Mouse (Mus musculus) T-helper 17 cell (primary cell): Measurements from ENCODE around the gene Slc6a9.

Source experiments
- in situ Hi-C, 2 experiments: fragments of 300-600 bp; cut with MboI, MseI; formaldehyde crosslinking; loops; 1 replicate in 1 of 2; 2 replicates in 1 of 2; pipeline ENCODE4 v1.15.1; 2025; ENCODE audit warnings: high pct_unique_total_duplicates in 2 of 2

Gene Slc6a9

DNA sequence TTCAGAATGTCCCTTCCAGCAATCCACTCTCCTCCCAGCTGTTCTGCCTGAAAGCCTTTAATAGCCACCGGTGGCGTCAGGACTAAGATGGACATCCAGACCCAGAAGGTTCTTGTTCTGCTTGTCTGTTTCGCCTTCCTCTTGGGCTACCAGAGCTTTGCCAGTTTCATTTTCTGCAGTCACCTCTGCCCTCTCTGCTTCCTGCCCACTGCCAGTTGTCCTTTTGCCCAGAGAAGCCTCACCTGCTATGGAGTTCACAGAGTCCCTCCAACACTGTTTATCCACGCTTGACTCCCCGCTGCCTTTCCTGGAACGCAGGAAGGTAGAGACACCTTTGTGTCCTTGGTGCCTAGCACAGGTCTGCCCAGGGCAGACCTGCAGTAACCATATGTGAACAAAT lies 5.1 kb downstream of the Slc6a9 start:
- in situ Hi-C loops = no loop called here

DNA sequence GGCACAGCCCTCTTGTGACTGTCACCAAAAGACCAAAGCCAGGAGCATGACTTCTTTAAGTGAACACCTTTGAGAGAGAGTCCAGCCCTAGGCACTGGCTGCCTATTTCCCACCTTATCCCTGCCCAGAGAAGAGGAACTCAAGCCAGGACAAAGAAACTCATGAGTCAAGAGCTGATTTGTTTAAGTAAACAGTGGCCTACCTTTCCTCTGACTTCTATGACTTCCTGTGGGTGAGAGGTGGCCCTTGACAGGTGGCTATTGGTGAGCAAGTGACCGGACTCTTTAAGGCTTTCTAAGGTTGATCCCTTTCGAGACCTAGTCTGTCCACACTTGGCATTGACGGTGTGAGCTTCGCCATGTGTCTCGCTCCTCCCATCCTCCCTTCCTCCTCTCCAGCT lies 6.5 kb downstream of the Slc6a9 start:
- in situ Hi-C loops = no loop called here

DNA sequence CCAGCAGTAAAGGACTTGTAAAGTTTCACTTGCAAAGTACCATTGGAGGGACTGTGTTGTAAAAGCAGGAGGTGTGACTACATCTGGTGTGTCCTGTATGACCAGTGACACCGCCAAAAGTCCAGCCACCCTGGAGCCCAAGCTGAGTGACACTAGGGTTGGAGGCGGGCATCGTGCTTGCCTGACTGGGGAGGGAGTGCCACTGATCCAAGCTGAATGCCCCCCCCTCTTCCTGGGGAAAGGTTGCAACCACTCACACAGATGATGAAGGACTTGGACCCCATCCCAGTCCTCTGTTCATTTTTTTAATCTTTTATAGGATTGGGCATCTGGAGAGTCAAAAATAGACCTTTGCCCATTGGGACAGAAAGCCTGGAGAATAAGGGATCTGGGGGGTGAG lies 7.3 kb downstream of the Slc6a9 start:
- in situ Hi-C loops = no loop called here

DNA sequence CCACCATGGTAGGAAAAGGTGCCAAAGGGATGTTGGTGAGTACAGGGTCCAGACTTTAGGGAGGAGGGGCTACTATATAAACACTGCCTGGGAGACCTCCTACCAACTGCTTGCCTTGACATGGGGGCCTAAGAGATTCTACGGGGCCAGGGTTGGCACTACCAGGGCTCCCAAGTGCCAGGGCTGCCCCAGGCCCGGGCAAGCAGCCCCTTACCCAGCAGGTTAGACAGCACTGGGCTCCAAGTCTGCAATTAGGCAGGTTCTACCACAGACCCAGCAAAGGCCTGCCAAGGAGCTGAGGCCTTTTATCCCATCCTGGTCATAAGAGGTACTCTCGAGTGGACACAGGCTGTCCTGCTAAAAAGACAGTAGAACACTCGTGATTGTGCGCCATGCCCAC lies 8.8 kb downstream of the Slc6a9 start:
- in situ Hi-C loops = no loop called here

DNA sequence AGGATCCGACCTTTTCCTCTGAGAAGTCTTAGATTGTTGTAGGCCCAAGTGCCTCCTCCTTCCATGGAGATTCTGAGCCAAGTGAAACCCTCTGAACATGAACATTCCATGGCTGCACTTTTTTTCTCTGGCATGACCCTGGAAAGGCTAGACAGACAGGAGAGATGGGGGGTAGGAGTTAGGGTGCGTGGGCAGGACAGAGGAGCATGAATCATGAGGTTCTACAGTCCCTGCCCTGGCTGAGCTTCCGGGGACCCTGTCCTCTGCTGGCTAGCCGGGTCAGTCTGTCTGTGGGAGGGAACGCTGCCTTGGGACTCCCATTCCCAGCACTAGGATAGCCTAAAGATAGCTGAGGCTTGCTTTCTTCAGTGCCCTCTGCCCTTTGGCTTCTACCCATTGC lies 10.2 kb downstream of the Slc6a9 start:
- in situ Hi-C loops = no loop called here

DNA sequence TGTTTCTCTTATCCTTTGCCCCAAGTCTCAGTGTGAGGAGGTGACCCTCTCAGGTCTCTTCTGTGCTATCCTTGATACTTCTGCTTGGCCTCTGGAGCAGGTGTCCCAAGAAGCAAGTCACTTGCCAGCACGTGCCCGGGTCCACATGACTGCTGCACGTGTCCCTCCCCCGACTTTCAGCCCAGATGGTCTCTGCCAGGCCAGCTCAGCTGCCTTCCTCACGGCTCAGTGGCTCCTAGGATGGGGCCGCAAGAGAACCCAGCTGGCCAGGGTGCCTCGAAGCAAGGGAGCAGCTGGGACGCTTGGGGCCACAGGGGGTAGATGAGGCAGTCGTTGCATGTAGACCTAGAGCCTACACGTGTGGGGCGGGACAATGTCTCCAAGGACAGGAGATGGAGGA lies 11.0 kb downstream of the Slc6a9 start:
- in situ Hi-C loops = no loop called here

DNA sequence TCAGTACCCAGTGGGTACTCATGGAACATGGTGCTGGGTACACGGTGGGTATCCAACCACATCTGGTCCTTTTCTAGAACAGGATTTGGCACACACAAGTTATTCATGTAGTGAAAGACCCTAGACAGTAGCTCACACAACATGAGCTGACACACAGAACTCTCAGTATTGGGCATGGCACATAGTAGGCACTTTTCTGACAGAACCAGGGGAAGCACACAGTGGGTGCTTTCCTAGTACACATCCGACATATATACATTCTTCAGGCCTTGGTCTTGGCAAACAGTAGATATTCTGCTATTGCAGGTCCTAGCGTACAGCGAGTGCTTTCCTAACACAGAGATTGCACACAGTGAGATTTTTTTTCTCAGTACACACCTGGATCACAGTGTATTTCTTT lies 12.0 kb downstream of the Slc6a9 start:
- in situ Hi-C loops = no loop called here

DNA sequence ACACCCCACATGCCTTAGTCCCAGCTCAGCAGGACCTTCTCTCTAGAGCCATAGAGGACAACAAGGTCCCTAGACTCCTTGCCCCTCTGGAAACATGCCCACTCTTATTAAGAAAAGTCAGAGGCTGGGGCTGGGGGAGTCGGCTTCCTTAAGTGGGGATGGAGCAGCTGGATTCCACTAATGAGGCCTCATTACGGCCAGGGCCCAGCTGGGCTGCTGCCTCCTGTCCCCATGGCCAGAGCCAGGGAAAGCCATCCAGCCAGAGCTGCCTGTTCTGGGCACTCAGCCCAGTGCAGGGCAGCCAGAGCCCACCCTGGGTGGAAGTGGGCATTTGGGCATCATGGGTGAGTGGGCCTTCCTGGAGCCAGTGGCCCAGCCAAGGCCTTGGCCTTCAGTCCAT lies 12.7 kb downstream of the Slc6a9 start:
- in situ Hi-C loops = no loop called here

DNA sequence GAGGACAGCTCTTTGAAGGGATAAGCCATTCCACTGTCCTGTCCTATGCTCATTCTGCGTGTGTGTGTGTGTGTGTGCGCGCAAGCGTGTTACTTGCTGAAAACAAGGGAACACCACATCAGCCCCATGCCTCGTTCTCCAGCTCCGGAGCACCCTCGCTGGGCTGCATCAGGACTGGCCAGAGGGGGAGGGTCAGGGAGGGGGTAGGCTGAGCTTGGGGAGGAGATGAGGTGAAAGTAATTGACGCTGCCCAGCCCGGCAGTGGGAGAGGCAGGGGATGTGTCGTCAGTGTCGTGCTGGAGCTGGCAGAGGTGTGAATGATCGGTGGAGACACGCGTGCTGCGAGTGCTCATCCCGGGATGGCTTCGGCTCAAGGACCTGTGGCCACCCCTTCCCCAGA lies 14.8 kb downstream of the Slc6a9 start:
- in situ Hi-C loops = no loop called here

DNA sequence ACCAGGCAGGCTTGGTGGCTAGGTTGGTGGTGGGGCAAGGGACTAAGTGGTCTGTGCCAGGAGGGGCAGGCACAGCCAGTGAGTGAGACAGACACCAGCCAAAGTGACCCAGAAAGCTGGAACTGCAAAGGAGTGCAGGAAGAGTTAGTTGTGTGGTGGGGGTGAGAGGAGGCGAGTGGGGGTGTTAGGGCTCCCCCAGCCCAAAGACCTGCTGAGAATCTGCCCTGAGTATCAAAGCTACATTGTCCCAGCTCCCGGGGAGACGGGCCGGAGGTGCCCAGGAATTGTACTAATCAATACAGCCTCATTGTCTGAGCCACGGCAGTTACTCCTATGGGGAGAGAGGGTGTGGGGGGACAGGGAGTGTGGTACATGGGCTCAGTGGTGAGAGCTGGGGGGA lies 15.2 kb downstream of the Slc6a9 start:
- in situ Hi-C loops = no loop called here

DNA sequence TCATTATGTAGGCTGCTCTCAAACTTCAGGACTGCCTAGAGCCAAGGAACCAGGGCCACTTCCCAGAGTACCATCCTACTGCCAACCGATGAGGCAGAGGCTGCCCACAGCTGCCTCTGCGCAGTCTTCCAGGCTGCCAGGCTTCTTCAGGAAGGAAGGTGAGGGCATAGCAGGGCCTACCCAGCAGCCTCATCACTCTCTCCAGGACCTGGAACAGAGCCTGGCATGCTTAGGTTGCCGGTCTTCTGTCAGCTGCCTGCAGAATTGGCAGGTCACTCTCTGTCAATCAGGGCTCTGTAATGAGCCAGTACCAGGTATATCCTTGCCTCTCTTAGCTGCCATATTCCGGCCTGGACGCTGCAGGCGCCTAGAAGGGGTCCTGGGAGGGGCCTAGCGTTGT lies 15.9 kb downstream of the Slc6a9 start:
- in situ Hi-C loops = no loop called here

DNA sequence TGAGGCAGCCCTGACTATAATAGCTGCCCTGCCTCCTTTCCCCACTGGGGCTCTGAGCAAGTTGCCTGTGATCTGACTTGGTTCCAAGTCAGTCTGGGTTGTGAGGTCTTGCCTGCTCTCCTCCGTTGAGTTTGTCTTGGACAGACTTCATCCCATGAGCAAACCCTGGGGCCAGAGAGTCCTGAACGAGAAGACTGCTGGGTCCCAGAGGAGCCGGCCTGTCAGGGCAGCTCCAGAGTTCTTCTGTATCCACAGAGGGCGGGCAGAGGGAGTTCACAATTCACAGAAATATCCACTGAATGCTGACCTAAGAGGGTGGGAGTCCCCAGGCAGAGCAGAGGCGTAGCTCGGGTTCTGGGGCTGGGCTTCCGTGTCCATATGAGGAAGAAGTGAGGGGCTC lies 16.6 kb downstream of the Slc6a9 start:
- in situ Hi-C loops = no loop called here

DNA sequence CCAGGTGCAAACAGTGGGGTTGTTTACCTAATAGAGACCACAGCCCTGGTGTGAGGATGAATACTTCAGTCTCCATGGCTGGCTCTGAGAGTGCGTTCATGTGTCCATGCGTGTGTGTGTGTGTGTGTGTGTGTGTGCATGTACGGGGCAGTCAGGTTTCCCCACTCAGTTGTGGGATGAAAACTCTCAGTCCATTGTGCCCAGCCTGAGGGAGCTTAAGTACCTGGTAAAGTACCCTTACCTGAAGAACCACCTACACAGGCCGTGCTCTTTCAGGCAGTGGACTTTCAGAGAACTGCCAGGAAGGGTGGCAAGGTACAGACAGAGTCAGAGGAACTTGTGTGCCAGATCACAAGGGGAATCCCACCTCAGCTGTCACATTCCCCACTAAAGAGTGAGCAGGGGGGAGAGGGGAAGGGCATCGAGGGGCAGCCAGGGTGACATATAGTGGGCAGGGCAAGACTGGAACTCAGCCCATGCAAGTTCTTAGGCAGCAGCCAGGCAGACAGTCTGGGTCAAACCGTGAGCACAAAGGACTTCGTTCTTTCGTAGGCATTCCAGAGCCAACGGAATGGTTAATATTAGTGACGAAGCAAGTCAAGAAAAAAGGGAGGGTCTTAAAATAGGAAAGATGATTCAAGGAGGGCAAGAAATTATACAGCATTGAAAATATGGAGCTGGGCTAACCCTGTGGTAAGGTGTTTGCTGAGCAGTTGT lies 18.0 kb downstream of the Slc6a9 start:
- in situ Hi-C loops = no loop called here

DNA sequence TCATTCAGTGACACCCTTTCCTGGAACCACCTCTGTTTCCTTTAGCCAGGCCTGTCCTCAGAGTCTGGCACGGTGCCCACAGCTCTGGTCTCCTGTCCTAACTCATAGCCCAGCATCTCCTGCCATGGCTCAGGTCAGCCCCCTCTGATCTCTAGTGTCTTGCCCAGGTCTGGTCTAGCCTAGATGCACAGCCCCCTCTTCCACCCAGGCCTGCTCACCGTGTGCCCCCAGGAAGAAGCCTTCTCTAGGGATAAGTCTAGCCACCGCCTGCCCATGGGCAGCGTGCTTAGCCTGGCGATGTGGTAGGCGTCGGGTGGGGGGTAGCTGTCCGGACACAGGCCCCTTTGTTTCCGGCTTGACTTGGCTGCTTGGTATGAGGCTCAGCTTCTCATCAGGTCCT lies 20.8 kb downstream of the Slc6a9 start:
- in situ Hi-C loops = no loop called here

DNA sequence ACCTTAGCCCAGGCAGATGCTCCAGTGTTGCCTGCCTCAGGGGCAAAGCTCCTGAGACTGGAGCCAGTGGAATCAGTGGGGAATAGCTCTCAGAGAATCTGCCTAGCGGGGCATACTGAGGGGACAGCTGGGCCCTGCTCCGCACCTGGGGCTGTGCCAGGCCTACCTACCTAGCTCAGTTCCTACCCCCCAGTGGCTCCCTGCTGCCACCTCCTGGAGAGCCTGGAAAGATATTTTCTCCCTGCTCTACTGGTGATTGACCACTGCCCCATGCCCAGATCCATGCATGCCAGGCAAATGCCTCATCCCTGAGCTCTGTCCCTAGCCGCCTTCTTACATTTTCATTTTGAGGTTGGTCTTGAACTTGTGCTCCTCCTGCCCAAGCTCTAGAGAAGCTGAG lies 24.5 kb downstream of the Slc6a9 start:
- in situ Hi-C loops = no loop called here

DNA sequence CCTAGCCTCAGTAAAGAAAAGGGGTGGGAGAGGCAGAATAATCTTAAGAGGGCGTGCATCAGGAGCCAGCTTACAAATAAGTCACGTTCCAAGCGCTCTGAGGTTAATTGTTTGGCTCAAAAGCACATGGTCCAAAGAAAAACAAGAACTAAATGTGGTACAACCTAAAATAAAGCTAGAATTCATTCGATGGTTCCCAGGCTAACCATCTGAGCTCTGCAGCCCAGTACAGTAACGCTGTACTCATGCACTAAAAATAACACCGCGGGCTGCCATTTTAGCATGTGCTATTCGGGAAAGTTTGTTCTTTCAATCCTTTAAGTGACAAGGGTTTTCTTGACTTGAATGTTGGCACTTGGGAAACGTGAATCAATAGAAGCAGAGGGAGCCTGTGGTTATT lies 26.3 kb downstream of the Slc6a9 start:
- in situ Hi-C loops = loop anchor here in 1 of 2 experiments (5.0 kb wide), 1 partner anchor 153 kb away; no protein-coding TSS in a partner anchor

DNA sequence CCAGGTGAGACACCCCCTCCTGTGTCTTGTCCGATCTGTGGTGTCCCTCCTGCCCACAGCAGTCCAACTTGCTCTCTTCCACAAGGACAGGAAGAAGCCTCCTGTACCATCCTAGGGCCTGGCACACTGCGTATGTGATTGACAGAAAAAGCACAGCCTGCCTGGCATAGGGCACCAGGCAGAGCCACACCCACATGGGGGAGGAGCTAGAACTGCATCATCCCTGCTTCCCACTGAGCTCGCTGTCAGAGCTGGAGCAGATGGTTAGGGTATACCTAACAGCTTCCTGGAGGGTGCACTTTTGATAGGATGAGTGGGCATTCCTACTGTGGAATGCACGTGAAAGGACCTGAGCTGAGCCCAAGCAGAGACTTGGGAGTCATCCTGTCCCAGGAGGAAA lies 28.5 kb downstream of the Slc6a9 start:
- in situ Hi-C loops = loop anchor here in 1 of 2 experiments (5.0 kb wide), 1 partner anchor 156 kb away; no protein-coding TSS in a partner anchor

DNA sequence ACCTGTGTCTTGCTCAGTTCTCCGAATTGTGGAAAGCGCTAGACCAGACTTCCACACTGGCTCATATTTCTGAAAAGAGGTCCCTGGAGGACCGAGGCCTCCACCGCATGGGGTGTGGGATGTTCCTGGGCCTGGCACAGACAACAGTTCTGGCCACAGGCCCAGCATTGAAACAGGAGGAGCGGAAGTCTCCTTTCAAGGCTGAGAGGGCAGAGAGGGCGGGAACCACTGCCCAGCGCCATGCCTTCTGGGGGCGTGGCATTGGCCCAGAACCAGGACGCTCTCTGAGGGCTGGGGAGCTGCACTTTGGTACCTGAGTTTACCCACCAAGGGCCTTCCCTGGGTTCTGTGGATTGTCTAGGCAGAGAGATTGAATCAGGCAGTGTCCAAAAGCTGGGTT lies 31.8 kb downstream of the Slc6a9 start:
- in situ Hi-C loops = no loop called here

DNA sequence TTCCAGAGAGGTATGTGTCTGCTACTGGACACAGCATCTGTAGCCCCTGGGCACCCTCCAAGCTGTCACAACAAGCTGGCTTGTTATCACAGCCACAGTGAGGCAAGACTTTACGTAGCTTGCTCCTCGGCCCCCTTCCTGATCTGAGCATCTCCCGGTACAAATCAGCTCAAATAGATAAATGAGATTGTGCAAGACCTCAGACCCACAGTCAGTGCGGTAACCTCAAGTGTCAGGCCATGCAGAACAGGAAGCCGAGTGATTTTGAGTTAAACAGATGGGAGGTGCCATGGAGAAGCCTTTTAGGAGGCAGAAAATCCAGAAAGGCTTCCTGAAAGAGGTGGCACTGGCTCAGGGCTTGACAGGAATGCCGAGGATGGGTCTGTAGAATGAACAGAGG lies 32.7 kb downstream of the Slc6a9 start:
- in situ Hi-C loops = no loop called here

DNA sequence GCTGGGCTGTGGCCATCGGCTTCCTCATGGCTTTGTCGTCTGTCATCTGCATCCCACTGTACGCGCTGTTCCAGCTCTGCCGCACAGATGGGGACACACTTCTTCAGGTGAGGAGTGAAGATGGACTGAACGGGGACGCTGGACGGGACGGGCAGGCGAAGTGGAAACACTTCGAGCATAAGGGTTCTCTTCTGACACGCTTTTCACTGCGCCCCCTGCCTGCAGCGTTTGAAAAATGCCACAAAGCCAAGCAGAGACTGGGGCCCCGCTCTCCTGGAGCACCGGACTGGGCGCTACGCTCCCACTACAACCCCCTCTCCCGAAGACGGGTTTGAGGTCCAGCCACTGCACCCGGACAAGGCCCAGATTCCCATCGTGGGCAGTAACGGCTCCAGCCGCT lies 33.5 kb downstream of the Slc6a9 start:
- in situ Hi-C loops = no loop called here

DNA sequence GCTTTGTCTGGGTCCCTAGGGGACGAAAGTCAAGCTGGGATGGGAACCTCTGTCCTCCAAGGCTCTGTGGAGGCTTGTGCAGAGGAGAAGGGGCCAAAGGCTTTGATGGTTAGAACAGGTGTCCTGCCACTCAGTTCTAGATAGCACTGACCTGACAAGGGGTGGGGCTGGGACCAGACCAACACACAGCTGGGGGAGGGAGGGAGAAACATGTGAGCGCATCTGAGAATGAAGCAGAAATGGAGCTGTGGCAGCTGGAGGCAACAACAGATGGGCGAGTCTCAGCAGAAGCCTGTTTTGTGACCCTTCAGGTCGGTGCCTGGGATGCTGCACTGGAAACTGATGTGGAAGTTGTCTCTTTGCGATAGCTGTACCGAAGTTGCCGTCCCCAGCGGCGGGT lies 35.0 kb downstream of the Slc6a9 start:
- in situ Hi-C loops = no loop called here

DNA sequence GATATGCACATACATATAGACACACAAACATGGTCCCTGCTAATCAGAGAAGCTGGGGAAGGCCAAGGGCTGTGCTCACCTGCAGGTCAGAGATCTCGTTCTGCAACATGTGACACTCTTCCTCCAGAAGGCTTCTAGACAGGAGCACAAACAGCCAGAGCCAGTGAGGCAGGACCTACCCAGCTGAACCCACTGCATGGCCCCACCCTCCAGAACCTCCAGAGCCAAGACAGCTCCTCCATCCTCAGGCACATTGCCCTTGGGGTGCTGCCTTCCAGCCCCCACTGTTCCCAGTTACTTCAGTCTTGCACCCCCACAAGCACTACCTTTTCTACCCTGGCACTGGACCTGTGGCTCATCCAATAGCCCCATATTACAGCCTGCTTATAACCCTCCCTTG lies 36.1 kb downstream of the Slc6a9 start:
- in situ Hi-C loops = no loop called here

DNA sequence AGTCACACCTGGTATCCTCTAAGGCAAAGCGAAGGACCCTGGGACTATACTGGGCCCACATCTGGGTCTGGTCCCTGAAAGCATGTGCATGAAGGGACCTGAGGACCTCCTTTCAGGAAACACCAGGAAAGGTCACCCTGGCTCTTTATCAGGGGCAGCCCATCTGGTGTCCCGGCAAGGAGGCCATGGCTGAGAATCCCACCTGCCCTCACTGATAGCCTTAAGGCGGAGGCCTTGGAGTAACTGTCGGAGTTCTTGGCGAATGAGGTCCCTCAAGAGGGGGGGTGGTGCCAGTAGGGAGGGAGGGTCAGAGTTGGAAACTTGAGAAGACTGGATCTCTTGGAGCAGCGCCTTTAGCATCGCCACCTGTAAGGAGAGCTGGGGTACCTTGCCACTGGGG lies 37.5 kb downstream of the Slc6a9 start:
- in situ Hi-C loops = no loop called here

DNA sequence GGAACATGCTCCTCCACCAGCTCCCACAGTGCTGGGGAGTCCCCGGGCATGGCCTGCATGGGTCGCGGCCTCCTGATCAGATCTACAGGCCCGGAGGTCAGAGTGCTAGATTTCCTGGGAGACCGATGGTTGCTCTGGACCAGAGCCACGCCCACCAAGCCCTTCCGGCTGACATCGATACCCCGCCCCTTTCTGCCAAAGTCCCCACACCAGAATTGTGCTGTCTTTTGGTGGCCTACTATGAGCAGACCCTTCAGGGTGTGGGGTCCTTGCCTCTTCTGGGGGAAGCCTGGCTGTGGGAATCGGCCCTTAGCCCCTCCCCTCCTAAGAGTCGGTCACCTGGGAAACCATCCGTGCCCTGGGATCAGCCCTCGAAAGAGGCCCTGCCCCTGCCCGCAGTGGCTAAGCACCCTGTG lies 38.2 kb downstream of the Slc6a9 start, which contains the start of gene Ccdc24:
Ccdc24 (minus strand) TSS at position 87 of the 416 bp plus-strand sequence.
- in situ Hi-C loops = no loop called here
